Mouse (Mus musculus) hindbrain, embryonic 12.5 days (tissue): ENCODE measurements around the gene Mlx. TPM values are rescaled to one million over a fixed set of nuclear protein-coding genes. Genes with fewer than 3 reads are reported as not detected.

Experiments used
- ATAC-seq: fragments of 200-750 bp; cut with Nextera tagmentation; 2 replicates; pipeline ENCODE4 v1.8.0; 2017; ENCODE audit warnings: moderate TSS enrichment; ENCODE audit not compliant: low FRiP score
- H3K27ac ChIP-seq: fragments of 300-500 bp; sonication (generic); 2 replicates; pipeline ENCODE4 v1.5.1; 2016; ENCODE audit warnings: mild to moderate bottlenecking
- H3K27me3 ChIP-seq: fragments of 300-500 bp; sonication (generic); 2 replicates; pipeline ENCODE4 v1.6.1; 2016; ENCODE audit warnings: mild to moderate bottlenecking
- H3K36me3 ChIP-seq: fragments of 300-500 bp; sonication (generic); 2 replicates; pipeline ENCODE4 v1.6.1; 2016; ENCODE audit warnings: mild to moderate bottlenecking
- H3K4me1 ChIP-seq: fragments of 300-500 bp; sonication (generic); 2 replicates; pipeline ENCODE4 v1.6.1; 2016
- H3K4me2 ChIP-seq: fragments of 300-500 bp; sonication (generic); replicated peaks from 2 replicates; pipeline ENCODE4 v1.6.1; 2016; ENCODE audit warnings: mild to moderate bottlenecking
- H3K4me3 ChIP-seq: fragments of 300-500 bp; sonication (generic); 2 replicates; pipeline ENCODE4 v1.5.1; 2016; ENCODE audit warnings: mild to moderate bottlenecking
- H3K9ac ChIP-seq: fragments of 300-500 bp; sonication (generic); 2 replicates; pipeline ENCODE4 v1.6.1; 2016; ENCODE audit warnings: mild to moderate bottlenecking, moderate library complexity
- H3K9me3 ChIP-seq: fragments of 300-500 bp; sonication (generic); replicated peaks from 2 replicates; pipeline ENCODE4 v1.6.1; 2016; ENCODE audit warnings: mild to moderate bottlenecking
- WGBS: fragments of 180-500 bp; shearing (Covaris S2); methylation state at CpG from one replicate; pipeline ENCODE4 v1.1.7; 2016; 5-methylcytosine and 5-hydroxymethylcytosine counted together
- polyA plus RNA-seq: library from polyadenylated mRNA; unstranded; fragments of >200 nt; fragmentation: Nextera tagmentation; extraction: Ambion mirVana; gene quantifications from 2 replicates; pipeline ENCODE4 v1.2.1, GENCODE M21; 2016

Mlx gene
- polyA plus RNA-seq, 1 experiment from 2014 or later, result 62.4 TPM

GRCm38 (mm10) chr11:101057860-101058259 lies 29.2 kb upstream of the Mlx start:
- peaks cover 89% of the 10 kb centered on the region for H3K36me3 ChIP-seq
- H3K4me2 ChIP-seq, result no peak overlapping the region
- no peak overlapping the region for H3K27ac ChIP-seq
- no peaks in the 10 kb centered on the region for H3K27me3 ChIP-seq
- no peak overlapping the region for H3K9ac ChIP-seq
- H3K4me3 ChIP-seq, result no peak overlapping the region
- H3K9me3 ChIP-seq, result no peaks in the 10 kb centered on the region
- peaks cover 1% of the 10 kb centered on the region; the same call in 1 of the 2 replicates for H3K4me1 ChIP-seq
- no peak for ATAC-seq
- WGBS, result 42% methylated on average over 5 of the region's 5 CpGs

GRCm38 (mm10) chr11:101058726-101059125 lies 28.4 kb upstream of the Mlx start:
- H3K4me3 ChIP-seq, result no peak overlapping the region
- peaks cover 10% of the 10 kb centered on the region for H3K4me1 ChIP-seq
- H3K9ac ChIP-seq, result 0 out of 2 replicates have a peak overlapping the region, but pooled peaks have one; percentile 27
- no peaks in the 10 kb centered on the region for H3K27me3 ChIP-seq
- peaks cover 89% of the 10 kb centered on the region for H3K36me3 ChIP-seq
- 82% methylated on average over 5 of the region's 5 CpGs for WGBS
- peak overlapping the region; percentile 76; the same call in 1 of the 2 replicates for H3K27ac ChIP-seq
- H3K9me3 ChIP-seq, result no peaks in the 10 kb centered on the region
- H3K4me2 ChIP-seq, result no peak overlapping the region
- ATAC-seq, result no peak

GRCm38 (mm10) chr11:101059473-101059872 lies 27.6 kb upstream of the Mlx start:
- Histone ChIP-seq H3K9ac (no peak overlapping the region), H3K4me1 (peaks cover 16% of the 10 kb centered on the region), H3K9me3 (no peaks in the 10 kb centered on the region), H3K27me3 (no peaks in the 10 kb centered on the region), H3K4me3 (no peak overlapping the region), H3K4me2 (no peak overlapping the region), H3K27ac (peak overlapping the region; percentile 76), H3K36me3 (peaks cover 90% of the 10 kb centered on the region)
- WGBS, result 72% methylated on average over 10 of the region's 10 CpGs
- ATAC-seq, result no peak

- ATAC-seq, result no peak
- no peaks in the 10 kb centered on the region for H3K27me3 ChIP-seq
- no peak overlapping the region for H3K4me2 ChIP-seq
- H3K4me1 ChIP-seq, result peaks cover 16% of the 10 kb centered on the region
- H3K27ac ChIP-seq, result peak overlapping the region; percentile 76
- peaks cover 85% of the 10 kb centered on the region for H3K36me3 ChIP-seq
- H3K4me3 ChIP-seq, result no peak overlapping the region
- H3K9ac ChIP-seq, result no peak overlapping the region
- H3K9me3 ChIP-seq, result no peaks in the 10 kb centered on the region
- WGBS, result 69% methylated on average over 8 of the region's 8 CpGs
Measured at GRCm38 (mm10) chr11:101060126-101060525, 27.0 kb upstream of the Mlx start.

GRCm38 (mm10) chr11:101061049-101061448 lies 26.0 kb upstream of the Mlx start:
- Histone ChIP-seq H3K9ac (no peak overlapping the region), H3K27me3 (no peaks in the 10 kb centered on the region), H3K27ac (no peak overlapping the region), H3K4me3 (no peak overlapping the region), H3K4me2 (no peak overlapping the region), H3K36me3 (peaks cover 79% of the 10 kb centered on the region), H3K9me3 (no peaks in the 10 kb centered on the region), H3K4me1 (peaks cover 16% of the 10 kb centered on the region)
- WGBS, result 93% methylated on average over 5 of the region's 5 CpGs
- ATAC-seq, result no peak

- Histone ChIP-seq H3K4me3 (no peak overlapping the region), H3K4me2 (no peak overlapping the region), H3K4me1 (peaks cover 19% of the 10 kb centered on the region), H3K9me3 (no peaks in the 10 kb centered on the region), H3K9ac (no peak overlapping the region), H3K27ac (peak overlapping the region; percentile 71), H3K36me3 (peaks cover 68% of the 10 kb centered on the region), H3K27me3 (no peaks in the 10 kb centered on the region)
- 75% methylated on average over 12 of the region's 12 CpGs for WGBS
- ATAC-seq, result no peak
Measured at GRCm38 (mm10) chr11:101062165-101062884, 24.8 kb upstream of the Mlx start.

- peak overlapping the region; percentile 27; the same call in 1 of the 2 replicates for H3K9ac ChIP-seq
- no peak for ATAC-seq
- WGBS, result 80% methylated on average over 14 of the region's 14 CpGs
- peaks cover 19% of the 10 kb centered on the region for H3K4me1 ChIP-seq
- no peaks in the 10 kb centered on the region for H3K27me3 ChIP-seq
- H3K4me3 ChIP-seq, result no peak overlapping the region
- no peak overlapping the region for H3K4me2 ChIP-seq
- no peaks in the 10 kb centered on the region for H3K9me3 ChIP-seq
- peaks cover 61% of the 10 kb centered on the region for H3K36me3 ChIP-seq
- peak overlapping the region; percentile 71 for H3K27ac ChIP-seq
Measured at GRCm38 (mm10) chr11:101062971-101063675, 24.0 kb upstream of the Mlx start.

GRCm38 (mm10) chr11:101063676-101064327 lies 23.3 kb upstream of the Mlx start:
- no peaks in the 10 kb centered on the region for H3K9me3 ChIP-seq
- 0 out of 2 replicates have a peak, but pooled peaks cover 2% of the 10 kb centered on the region for H3K27me3 ChIP-seq
- WGBS, result 53% methylated on average over 12 of the region's 12 CpGs
- H3K27ac ChIP-seq, result peak overlapping the region; percentile 71
- H3K4me3 ChIP-seq, result no peak overlapping the region
- no peak overlapping the region for H3K4me2 ChIP-seq
- ATAC-seq, result no peak
- peaks cover 54% of the 10 kb centered on the region for H3K36me3 ChIP-seq
- H3K4me1 ChIP-seq, result peaks cover 19% of the 10 kb centered on the region
- peak overlapping the region; percentile 27 for H3K9ac ChIP-seq

GRCm38 (mm10) chr11:101064462-101064861 lies 22.6 kb upstream of the Mlx start:
- Histone ChIP-seq H3K9ac (no peak overlapping the region), H3K4me1 (peaks cover 19% of the 10 kb centered on the region), H3K27me3 (0 out of 2 replicates have a peak, but pooled peaks cover 2% of the 10 kb centered on the region), H3K36me3 (peaks cover 48% of the 10 kb centered on the region), H3K9me3 (no peaks in the 10 kb centered on the region), H3K27ac (peak overlapping the region; percentile 71), H3K4me2 (no peak overlapping the region), H3K4me3 (no peak overlapping the region)
- no peak for ATAC-seq
- 86% methylated on average over 4 of the region's 4 CpGs for WGBS

GRCm38 (mm10) chr11:101065002-101065401 lies 22.1 kb upstream of the Mlx start:
- Histone ChIP-seq H3K4me2 (no peak overlapping the region), H3K4me3 (no peak overlapping the region), H3K9ac (no peak overlapping the region), H3K27ac (no peak overlapping the region), H3K4me1 (peaks cover 19% of the 10 kb centered on the region), H3K9me3 (no peaks in the 10 kb centered on the region), H3K27me3 (0 out of 2 replicates have a peak, but pooled peaks cover 2% of the 10 kb centered on the region), H3K36me3 (peaks cover 43% of the 10 kb centered on the region)
- no peak for ATAC-seq
- WGBS, result 96% methylated on average over 9 of the region's 9 CpGs

- peaks cover 26% of the 10 kb centered on the region for H3K36me3 ChIP-seq
- H3K4me3 ChIP-seq, result peak overlapping the region; percentile 23
- peak overlapping the region; percentile 40; the same call in 1 of the 2 replicates for H3K9ac ChIP-seq
- H3K4me1 ChIP-seq, result peaks cover 27% of the 10 kb centered on the region
- no peaks in the 10 kb centered on the region for H3K9me3 ChIP-seq
- WGBS, result 25% methylated on average over 18 of the region's 18 CpGs
- H3K27me3 ChIP-seq, result peaks cover 9% of the 10 kb centered on the region
- no peak for ATAC-seq
- peak overlapping the region; percentile 53 for H3K4me2 ChIP-seq
- no peak overlapping the region for H3K27ac ChIP-seq
Measured at GRCm38 (mm10) chr11:101066549-101067412, 20.3 kb upstream of the Mlx start.
